Mouse (Mus musculus): ENCODE results near the gene Mbd3. TPM values are rescaled to one million over a fixed set of nuclear protein-coding genes. Genes with fewer than 3 reads are reported as not detected.

Mbd3 gene
- polyA plus RNA-seq, 1 experiment from 2014 or later, result 163 TPM

DNA sequence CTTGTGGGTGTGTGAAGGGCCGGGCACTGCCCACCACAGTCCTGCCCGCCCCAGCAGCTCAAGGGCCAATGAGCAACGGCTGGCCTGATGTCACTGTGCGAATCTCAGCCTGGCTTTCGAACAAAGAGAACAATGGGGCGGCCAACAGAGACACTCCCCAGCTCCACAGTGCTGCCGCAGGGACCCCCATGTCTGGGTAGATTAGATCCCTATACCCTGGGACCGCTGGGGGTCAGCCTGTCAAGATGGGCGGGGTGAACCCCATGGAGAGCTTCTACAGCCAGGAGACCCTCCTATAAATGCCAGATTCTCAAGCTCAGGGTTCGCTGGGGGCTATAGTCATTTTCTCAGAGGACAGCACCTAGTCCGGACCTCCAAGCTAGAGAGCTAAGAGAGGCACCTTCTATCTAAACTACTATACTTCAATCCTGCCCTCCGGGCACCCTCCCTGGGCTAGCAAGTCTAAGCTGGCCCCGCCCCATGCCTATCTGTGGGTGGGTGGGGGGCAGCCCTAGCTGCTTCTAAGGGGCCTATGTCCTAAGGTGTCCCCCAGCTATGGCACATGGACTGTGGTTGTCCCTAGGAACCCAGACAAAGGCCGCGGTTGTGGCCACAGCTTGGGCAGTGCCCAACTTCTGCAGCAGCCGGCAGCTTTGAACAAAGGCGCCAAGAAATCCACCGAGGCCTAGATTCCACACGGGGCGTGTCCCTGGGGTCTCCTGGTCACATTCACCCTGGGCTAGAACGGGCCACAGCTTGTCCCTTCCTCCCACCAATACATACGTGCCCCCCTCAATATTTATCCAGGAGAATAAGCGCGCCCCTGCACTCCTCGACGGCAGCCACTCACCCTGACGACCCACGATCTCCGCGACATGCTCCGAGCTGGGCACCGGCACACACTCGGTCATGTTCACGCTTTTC lies 13.3 kb downstream of the Mbd3 start:
- WGBS, result 0% methylated on average over 34 of the region's 34 CpGs
- no peaks in the 10 kb centered on the region for H3K27me3 ChIP-seq (ENCODE audit: insufficient read depth, low read length)
- H3K4me3 ChIP-seq (replicated peaks; ENCODE audit: low read depth, low read length), result peak overlapping the region; percentile 87
- H3K9me3 ChIP-seq (replicated peaks; ENCODE audit: low read length), result no peaks in the 10 kb centered on the region
- no peak for TF ChIP-seq CTCF (IDR thresholded peaks at IDR 0.05; ENCODE audit: low read depth)
- DNase-seq (ENCODE audit: low spot score), result peak; percentile 84
- peaks cover 14% of the 10 kb centered on the region for H3K36me3 ChIP-seq (ENCODE audit: insufficient read depth, low read length)
- peak; percentile 22 for ATAC-seq (replicated peaks; ENCODE audit: low FRiP score, low read depth)
- H3K27ac ChIP-seq, result peak overlapping the region; percentile 78
- H3K4me2 ChIP-seq (ENCODE audit: low read length), result peak overlapping the region; percentile 96
- peaks cover 27% of the 10 kb centered on the region for H3K4me1 ChIP-seq (replicated peaks; ENCODE audit: insufficient read depth, low read length)
- peak overlapping the region; percentile 93 for H3K9ac ChIP-seq (ENCODE audit: low read depth, low read length)

DNA sequence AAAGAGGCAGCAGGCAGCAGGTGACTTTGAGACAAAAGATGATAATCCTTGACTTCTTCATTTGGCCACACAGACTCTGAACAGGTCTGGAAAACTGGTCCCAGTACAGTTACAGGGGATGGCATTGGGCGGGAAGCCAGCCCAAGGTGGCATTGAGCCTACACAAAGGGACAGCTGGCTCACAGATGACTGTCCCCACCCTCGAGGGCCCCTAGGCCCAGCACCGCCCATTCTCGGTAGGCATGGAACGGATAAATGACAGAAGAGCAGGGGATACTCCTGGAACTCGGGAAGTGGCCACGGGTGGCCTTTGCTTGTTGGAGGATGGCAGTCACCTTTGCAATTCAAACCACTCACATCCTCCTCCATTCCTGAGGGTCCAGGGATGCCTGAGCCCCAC lies 14.0 kb downstream of the Mbd3 start:
- Histone ChIP-seq H3K9me3 (replicated peaks; ENCODE audit: low read length) (no peaks in the 10 kb centered on the region), H3K4me3 (replicated peaks; ENCODE audit: low read depth, low read length) (peak overlapping the region; percentile 87), H3K27ac (peak overlapping the region; percentile 78; the same call in 1 of the 2 replicates), H3K36me3 (ENCODE audit: insufficient read depth, low read length) (peaks cover 16% of the 10 kb centered on the region), H3K9ac (ENCODE audit: low read depth, low read length) (peak overlapping the region; percentile 93; the same call in 1 of the 2 replicates), H3K4me1 (replicated peaks; ENCODE audit: insufficient read depth, low read length) (peaks cover 27% of the 10 kb centered on the region), H3K4me2 (ENCODE audit: low read length) (peak overlapping the region; percentile 96), H3K27me3 (ENCODE audit: insufficient read depth, low read length) (no peaks in the 10 kb centered on the region)
- ATAC-seq (replicated peaks; ENCODE audit: low FRiP score, low read depth) (no peak), DNase-seq (ENCODE audit: low spot score) (no peak)
- TF ChIP-seq CTCF (IDR thresholded peaks at IDR 0.05; ENCODE audit: low read depth), result no peak
- 16% methylated on average over 7 of the region's 7 CpGs for whole genome bisulfite sequencing

DNA sequence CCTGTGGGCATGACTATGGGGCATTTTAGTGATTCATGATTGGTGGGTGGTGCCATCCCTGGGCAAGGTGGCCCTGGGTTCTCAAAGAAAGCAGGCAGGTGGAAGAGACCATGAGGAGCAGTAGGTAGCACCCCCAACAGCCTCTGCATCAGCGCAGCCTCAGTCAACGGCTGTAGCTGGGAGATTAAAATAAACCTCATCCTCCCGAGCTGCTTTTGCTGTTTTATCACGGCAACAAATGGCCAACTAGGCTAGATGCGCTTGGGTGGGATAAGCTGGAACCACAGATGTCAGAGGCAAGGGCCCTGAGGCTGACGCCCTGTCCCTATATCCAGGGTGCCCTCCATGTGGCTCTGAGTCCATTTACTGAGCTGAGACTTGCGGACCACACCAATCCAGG lies 14.6 kb downstream of the Mbd3 start:
- H3K9ac ChIP-seq (ENCODE audit: low read depth, low read length), result peak overlapping the region; percentile 93; the same call in 1 of the 2 replicates
- ATAC-seq (replicated peaks; ENCODE audit: low FRiP score, low read depth) (no peak), DNase-seq (ENCODE audit: low spot score) (no peak)
- WGBS, result 70% methylated on average over 7 of the region's 7 CpGs
- TF ChIP-seq CTCF (IDR thresholded peaks at IDR 0.05; ENCODE audit: low read depth), result no peak
- H3K9me3 ChIP-seq (replicated peaks; ENCODE audit: low read length), result no peaks in the 10 kb centered on the region
- H3K27ac ChIP-seq, result no peak overlapping the region
- H3K36me3 ChIP-seq (ENCODE audit: insufficient read depth, low read length), result peaks cover 16% of the 10 kb centered on the region
- no peaks in the 10 kb centered on the region for H3K27me3 ChIP-seq (ENCODE audit: insufficient read depth, low read length)
- peak overlapping the region; percentile 87 for H3K4me3 ChIP-seq (replicated peaks; ENCODE audit: low read depth, low read length)
- peaks cover 27% of the 10 kb centered on the region for H3K4me1 ChIP-seq (replicated peaks; ENCODE audit: insufficient read depth, low read length)
- peak overlapping the region; percentile 96 for H3K4me2 ChIP-seq (ENCODE audit: low read length)

DNA sequence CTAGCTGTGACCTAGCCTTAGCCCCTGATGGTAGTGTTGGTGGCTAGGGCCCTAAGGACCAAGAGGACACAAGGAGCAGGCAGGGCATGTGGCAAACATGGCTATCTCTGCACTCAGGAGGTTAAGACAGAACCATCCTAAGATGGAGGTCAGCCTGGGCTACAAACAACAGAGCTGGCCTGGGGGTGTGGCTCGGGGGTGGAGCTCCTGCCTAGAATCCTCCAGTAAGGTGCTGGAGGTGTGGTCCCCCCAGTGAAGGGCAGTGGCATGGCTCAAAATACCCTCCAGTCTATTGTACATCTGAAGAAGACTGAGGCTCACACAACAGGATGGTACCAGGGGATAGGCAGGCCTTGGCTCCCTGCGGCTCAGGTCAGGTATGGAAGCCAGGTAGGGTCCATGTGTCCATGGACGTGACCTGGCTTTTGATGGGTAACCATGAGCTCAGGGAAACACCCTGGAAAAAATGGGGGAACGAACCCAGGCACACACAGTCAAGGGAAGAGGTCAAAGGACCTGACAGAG lies 15.2 kb downstream of the Mbd3 start:
- Histone ChIP-seq H3K9ac (ENCODE audit: low read depth, low read length) (no peak overlapping the region), H3K27ac (no peak overlapping the region), H3K4me1 (replicated peaks; ENCODE audit: insufficient read depth, low read length) (peaks cover 27% of the 10 kb centered on the region), H3K4me2 (ENCODE audit: low read length) (peak overlapping the region; percentile 96), H3K9me3 (replicated peaks; ENCODE audit: low read length) (no peaks in the 10 kb centered on the region), H3K27me3 (ENCODE audit: insufficient read depth, low read length) (no peaks in the 10 kb centered on the region), H3K4me3 (replicated peaks; ENCODE audit: low read depth, low read length) (no peak overlapping the region), H3K36me3 (ENCODE audit: insufficient read depth, low read length) (peaks cover 16% of the 10 kb centered on the region)
- no peak for DNase-seq (ENCODE audit: low spot score)
- TF ChIP-seq CTCF (IDR thresholded peaks at IDR 0.05; ENCODE audit: low read depth), result no peak
- 84% methylated on average over 4 of the region's 4 CpGs for WGBS
- ATAC-seq (replicated peaks; ENCODE audit: low FRiP score, low read depth), result no peak

DNA sequence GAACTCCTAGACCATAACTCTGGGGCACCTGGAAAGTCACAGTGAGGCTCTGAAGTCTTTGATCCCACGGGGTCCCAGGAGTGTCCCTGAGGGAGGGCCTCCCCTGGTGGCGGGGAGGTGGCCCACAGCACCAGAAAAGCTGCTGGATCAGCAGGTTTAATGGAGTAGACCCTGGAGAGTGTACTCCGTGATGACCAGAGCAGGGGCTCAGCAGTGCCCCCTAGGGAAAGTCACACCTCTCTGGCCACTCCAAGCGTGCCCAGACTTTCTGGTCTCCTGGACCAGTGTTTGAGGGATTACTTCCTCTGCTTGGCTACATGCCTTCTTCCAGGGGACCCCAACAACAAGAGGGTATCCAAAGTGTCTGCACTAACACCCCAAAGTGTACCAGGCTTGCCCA lies 15.9 kb downstream of the Mbd3 start:
- Histone ChIP-seq H3K4me3 (replicated peaks; ENCODE audit: low read depth, low read length) (no peak overlapping the region), H3K9ac (ENCODE audit: low read depth, low read length) (no peak overlapping the region), H3K4me1 (replicated peaks; ENCODE audit: insufficient read depth, low read length) (peaks cover 26% of the 10 kb centered on the region), H3K4me2 (ENCODE audit: low read length) (no peak overlapping the region), H3K27me3 (ENCODE audit: insufficient read depth, low read length) (no peaks in the 10 kb centered on the region), H3K9me3 (replicated peaks; ENCODE audit: low read length) (no peaks in the 10 kb centered on the region), H3K27ac (no peak overlapping the region), H3K36me3 (ENCODE audit: insufficient read depth, low read length) (peaks cover 16% of the 10 kb centered on the region)
- ATAC-seq (replicated peaks; ENCODE audit: low FRiP score, low read depth) (no peak), DNase-seq (ENCODE audit: low spot score) (no peak)
- WGBS, result 52% methylated on average over 4 of the region's 4 CpGs
- peak; percentile 51 for TF ChIP-seq CTCF (IDR thresholded peaks at IDR 0.05; ENCODE audit: low read depth)

DNA sequence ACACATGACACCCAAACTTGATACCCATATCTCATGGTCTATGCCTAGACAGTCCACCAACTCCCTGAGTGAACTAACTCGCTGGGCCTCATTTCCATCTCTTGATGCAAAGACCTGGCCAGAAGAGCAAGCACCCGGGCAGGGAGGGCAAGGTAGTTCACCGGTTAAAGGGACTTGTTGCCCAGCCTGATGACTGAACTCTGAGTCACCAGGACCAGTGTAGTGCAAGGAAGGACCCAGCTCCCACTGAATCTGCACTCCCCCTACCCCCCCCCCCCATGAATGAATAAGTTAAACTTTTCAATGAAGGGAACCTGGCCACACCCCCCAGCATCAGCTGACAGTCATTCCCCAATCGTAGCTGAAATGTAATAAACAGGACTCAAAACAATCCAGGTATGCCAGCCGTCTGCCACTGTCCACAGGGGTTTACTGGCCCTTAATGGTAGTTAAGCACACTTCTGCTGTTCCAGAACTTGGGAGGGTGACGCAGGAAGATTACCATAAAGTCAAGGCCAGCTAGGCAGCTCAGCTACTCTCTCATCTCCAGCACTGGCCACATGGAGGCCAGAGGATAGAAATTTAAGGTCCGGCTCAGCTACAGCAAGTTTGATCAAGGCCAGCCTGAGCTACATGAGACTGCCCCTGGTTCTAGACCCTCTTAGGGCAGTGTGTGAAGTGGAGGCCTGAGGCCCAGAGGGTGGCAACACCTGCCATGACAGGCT lies 16.5 kb downstream of the Mbd3 start:
- peaks cover 16% of the 10 kb centered on the region for H3K36me3 ChIP-seq (ENCODE audit: insufficient read depth, low read length)

More for the DNA sequence above, 16.5 kb downstream of the Mbd3 start:
- Histone ChIP-seq H3K4me2 (ENCODE audit: low read length) (no peak overlapping the region), H3K27ac (no peak overlapping the region), H3K27me3 (ENCODE audit: insufficient read depth, low read length) (no peaks in the 10 kb centered on the region), H3K9ac (ENCODE audit: low read depth, low read length) (no peak overlapping the region), H3K4me3 (replicated peaks; ENCODE audit: low read depth, low read length) (no peak overlapping the region), H3K4me1 (replicated peaks; ENCODE audit: insufficient read depth, low read length) (peaks cover 24% of the 10 kb centered on the region), H3K9me3 (replicated peaks; ENCODE audit: low read length) (no peaks in the 10 kb centered on the region)
- TF ChIP-seq CTCF (IDR thresholded peaks at IDR 0.05; ENCODE audit: low read depth), result no peak
- DNase-seq (ENCODE audit: low spot score), result no peak
- WGBS, result 84% methylated on average over 7 of the region's 7 CpGs
- ATAC-seq (replicated peaks; ENCODE audit: low FRiP score, low read depth), result no peak
